Mouse (Mus musculus) bone marrow macrophage, adult 2 months (primary cell): ENCODE data around the gene Htra2.

Experiments
- CTCF ChIP-seq: IDR thresholded peaks from 2 replicates; pipeline ENCODE4 v1.5.1; 2012; ENCODE audit warnings: low read depth, mild to moderate bottlenecking, low read length, moderate library complexity
- POLR2A ChIP-seq: IDR thresholded peaks from 2 replicates; pipeline ENCODE4 v1.6.1; 2012; ENCODE audit warnings: mild to moderate bottlenecking, low read depth, low read length, borderline replicate concordance

DNA sequence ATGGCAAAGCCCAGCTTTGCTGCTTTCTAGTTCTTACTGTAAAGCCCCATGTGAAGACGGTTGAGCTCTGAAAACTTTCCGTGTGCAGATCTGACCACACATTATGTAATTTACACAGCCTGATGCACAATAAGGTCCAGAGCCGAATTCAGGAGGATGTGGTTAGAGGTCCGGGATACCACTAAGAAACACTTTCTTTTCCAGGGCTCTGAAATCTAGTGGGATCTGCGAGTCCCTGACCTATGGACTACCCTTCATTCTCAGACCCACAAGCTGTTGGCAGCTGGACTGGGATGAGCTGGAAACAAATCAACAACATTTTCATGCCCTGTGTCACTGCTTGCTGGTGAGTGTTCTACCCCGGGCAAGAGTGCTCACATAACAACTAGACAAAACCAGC lies 49.0 kb downstream of the Htra2 start:
- TF ChIP-seq CTCF (no peak), POLR2A (no peak)
